Mouse (Mus musculus) heart, embryonic 16.5 days (tissue): ENCODE data around the gene Adap1. TPM values are rescaled to one million over a fixed set of nuclear protein-coding genes. Genes with fewer than 3 reads are reported as not detected.

Experiments used
- ATAC-seq: fragments of 200-750 bp; cut with Nextera tagmentation; replicated peaks from 2 replicates; pipeline ENCODE4 v1.8.0; 2017; ENCODE audit warnings: moderate number of reproducible peaks; ENCODE audit not compliant: insufficient read depth, low FRiP score; ENCODE audit errors: extremely low read depth
- H3K27ac ChIP-seq: fragments of 300-500 bp; sonication (generic); 2 replicates; pipeline ENCODE4 v1.5.1; 2014; ENCODE audit warnings: mild to moderate bottlenecking, low read length, control low read depth, moderate library complexity
- H3K27me3 ChIP-seq: fragments of 300-500 bp; sonication (generic); 2 replicates; pipeline ENCODE4 v1.6.1; 2014; ENCODE audit warnings: low read length, mixed read lengths; ENCODE audit not compliant: control insufficient read depth, insufficient read depth
- H3K36me3 ChIP-seq: fragments of 300-500 bp; sonication (generic); 2 replicates; pipeline ENCODE4 v1.6.1; 2014; ENCODE audit not compliant: control insufficient read depth, insufficient read depth
- H3K4me1 ChIP-seq: fragments of 300-500 bp; sonication (generic); 2 replicates; pipeline ENCODE4 v1.6.1; 2014; ENCODE audit warnings: low read length, mixed read lengths; ENCODE audit not compliant: control insufficient read depth, insufficient read depth
- H3K4me2 ChIP-seq: fragments of 300-500 bp; sonication (generic); 2 replicates; pipeline ENCODE4 v1.6.1; 2014; ENCODE audit warnings: low read depth, mild to moderate bottlenecking, control low read depth, low read length
- H3K4me3 ChIP-seq: fragments of 300-500 bp; sonication (generic); 2 replicates; pipeline ENCODE4 v1.5.1; 2014; ENCODE audit warnings: mild to moderate bottlenecking, control low read depth, low read length
- H3K9ac ChIP-seq: fragments of 300-500 bp; sonication (generic); 2 replicates; pipeline ENCODE4 v1.6.1; 2014; ENCODE audit warnings: low read length, control low read depth
- H3K9me3 ChIP-seq: fragments of 300-500 bp; sonication (generic); replicated peaks from 2 replicates; pipeline ENCODE4 v1.6.1; 2016; ENCODE audit warnings: low read length; ENCODE audit not compliant: control insufficient read depth
- WGBS: fragments of 180-500 bp; shearing (Covaris S2); extraction: QIAGEN DNeasy Blood & Tissue Kit; methylation state at CpG from one replicate; pipeline ENCODE4 v1.1.7; 2014; 5-methylcytosine and 5-hydroxymethylcytosine counted together
- polyA plus RNA-seq: library from polyadenylated mRNA; unstranded; fragments of >200 nt; fragmentation: Nextera tagmentation; extraction: Ambion mirVana; gene quantifications from 2 replicates; pipeline ENCODE4 v1.2.1, GENCODE M21; 2015

Gene Adap1
- polyA plus RNA-seq, 1 experiment from 2014 or later = 0.59 TPM

- Histone ChIP-seq H3K9me3 (no peaks in the 10 kb centered on the region), H3K4me2 (no peak overlapping the region), H3K27ac (peak overlapping the region; percentile 47), H3K9ac (0 out of 2 replicates have a peak overlapping the region, but pooled peaks have one; percentile 2), H3K36me3 (no peaks in the 10 kb centered on the region; the same call in 1 of the 2 replicates), H3K4me1 (peaks cover 73% of the 10 kb centered on the region), H3K4me3 (no peak overlapping the region), H3K27me3 (no peaks in the 10 kb centered on the region)
- ATAC-seq = no peak
- WGBS = 54% methylated on average over 6 of the region's 6 CpGs
Measured at GRCm38 (mm10) chr5:139255777-139256176, 69.6 kb downstream of the Adap1 start.

DNA sequence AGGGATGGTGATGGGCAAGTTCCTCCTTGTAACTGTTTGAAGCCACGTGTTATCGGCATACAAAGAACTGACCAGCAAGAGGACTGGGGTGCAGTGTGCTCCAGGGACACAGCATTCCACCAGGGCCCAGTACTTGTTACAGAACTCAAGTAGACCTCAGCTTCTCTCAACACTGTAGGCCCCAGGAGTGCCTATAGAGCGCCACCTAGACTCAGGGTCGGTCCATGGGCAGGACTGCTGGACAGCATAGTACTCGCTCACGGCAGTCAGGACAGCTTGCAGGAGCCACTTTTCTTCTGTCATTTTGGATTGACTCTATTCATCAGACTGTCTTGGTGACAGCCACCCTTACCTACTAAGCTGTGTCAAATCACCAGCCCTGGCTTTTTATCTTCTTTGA lies 70.5 kb downstream of the Adap1 start:
- WGBS = 79% methylated on average over 6 of the region's 6 CpGs
- no peak overlapping the region for H3K4me3 ChIP-seq
- no peak overlapping the region; the same call in 1 of the 2 replicates for H3K27ac ChIP-seq
- no peak overlapping the region for H3K9ac ChIP-seq
- H3K4me2 ChIP-seq = peak overlapping the region; percentile 10; the same call in 1 of the 2 replicates
- H3K9me3 ChIP-seq = no peaks in the 10 kb centered on the region
- no peak for ATAC-seq
- no peaks in the 10 kb centered on the region for H3K27me3 ChIP-seq
- H3K4me1 ChIP-seq = peaks cover 69% of the 10 kb centered on the region
- 0 out of 2 replicates have a peak, but pooled peaks cover 2% of the 10 kb centered on the region for H3K36me3 ChIP-seq

GRCm38 (mm10) chr5:139253301-139253741 lies 72.1 kb downstream of the Adap1 start:
- ATAC-seq = no peak
- H3K9me3 ChIP-seq = no peaks in the 10 kb centered on the region
- H3K36me3 ChIP-seq = peaks cover 9% of the 10 kb centered on the region; the same call in 1 of the 2 replicates
- peaks cover 54% of the 10 kb centered on the region for H3K4me1 ChIP-seq
- peak overlapping the region; percentile 94 for H3K4me2 ChIP-seq
- H3K4me3 ChIP-seq = peak overlapping the region; percentile 66
- no peaks in the 10 kb centered on the region for H3K27me3 ChIP-seq
- H3K27ac ChIP-seq = peak overlapping the region; percentile 90
- H3K9ac ChIP-seq = peak overlapping the region; percentile 93
- 1% methylated on average over 6 of the region's 6 CpGs for WGBS

DNA sequence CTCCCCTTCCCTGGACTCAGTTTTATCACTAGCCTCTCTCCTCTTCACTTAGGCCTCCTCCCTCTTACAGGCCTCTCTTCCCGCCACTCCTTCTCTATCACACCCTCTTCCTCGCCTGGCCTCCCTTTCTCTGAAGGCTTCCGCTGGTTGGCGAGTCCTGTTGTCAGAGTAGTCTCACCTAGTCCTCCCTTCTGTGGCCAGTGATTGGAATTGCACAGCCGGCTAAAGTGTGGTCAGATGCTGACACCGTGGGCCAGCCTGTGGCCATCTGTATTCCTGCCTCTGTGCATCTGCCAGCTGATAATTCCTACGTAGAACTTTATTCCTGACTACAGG lies 72.5 kb downstream of the Adap1 start:
- WGBS = 0% methylated on average over 7 of the region's 7 CpGs
- H3K9ac ChIP-seq = peak overlapping the region; percentile 93
- H3K27me3 ChIP-seq = no peaks in the 10 kb centered on the region
- H3K4me3 ChIP-seq = peak overlapping the region; percentile 66
- H3K36me3 ChIP-seq = peaks cover 14% of the 10 kb centered on the region; the same call in 1 of the 2 replicates
- ATAC-seq = peak; percentile 6
- H3K27ac ChIP-seq = peak overlapping the region; percentile 90
- no peaks in the 10 kb centered on the region for H3K9me3 ChIP-seq
- H3K4me2 ChIP-seq = peak overlapping the region; percentile 94
- peaks cover 49% of the 10 kb centered on the region for H3K4me1 ChIP-seq

DNA sequence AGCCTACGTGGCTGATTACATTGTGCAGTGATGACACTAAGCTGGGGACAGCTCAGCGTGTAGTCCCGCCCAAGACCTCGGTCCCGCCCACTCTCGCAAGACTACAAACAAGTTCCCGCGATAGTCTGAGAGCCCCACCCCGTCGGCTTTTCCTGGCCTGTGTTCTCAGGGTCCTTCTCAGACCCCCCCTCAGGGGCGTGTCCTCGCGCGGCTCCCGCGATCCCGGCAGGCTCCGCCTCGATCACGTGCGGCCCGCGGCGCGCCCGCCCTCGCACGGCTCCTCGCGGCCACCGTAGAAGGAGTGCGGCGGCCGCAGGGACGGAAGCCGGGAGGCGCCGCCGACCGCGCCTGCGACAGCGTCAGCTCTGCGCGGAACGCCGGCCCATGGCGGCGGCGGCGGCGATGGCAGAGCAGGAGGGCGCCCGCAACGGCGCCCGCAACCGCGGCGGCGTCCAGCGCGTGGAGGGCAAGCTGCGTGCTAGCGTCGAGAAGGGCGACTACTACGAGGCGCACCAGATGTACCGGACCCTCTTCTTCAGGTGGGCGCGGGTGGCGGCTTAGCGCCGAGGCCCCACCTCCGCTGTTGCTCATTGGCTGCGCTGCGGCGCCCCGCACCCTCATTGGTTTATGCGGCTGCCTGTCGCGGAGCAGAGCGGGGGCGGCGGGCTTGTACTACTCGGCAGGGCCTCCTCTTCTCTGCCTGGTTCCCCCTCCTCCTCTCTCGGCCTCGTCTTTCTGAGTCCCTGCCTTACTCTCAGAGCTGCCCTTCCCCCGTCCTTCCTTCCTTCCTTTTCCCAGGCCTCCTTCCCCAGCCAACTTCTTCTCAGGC lies 73.1 kb downstream of the Adap1 start, which contains the start of gene Get4:
Get4 (plus strand) TSS at position 244 of the 829 bp plus-strand sequence.
- peak; percentile 92 for ATAC-seq
- H3K4me1 ChIP-seq = peaks cover 45% of the 10 kb centered on the region
- peak within 1 kb of the TSS; percentile 94 for H3K4me2 ChIP-seq
- no peaks in the 10 kb centered on the region for H3K9me3 ChIP-seq
- WGBS = under 1% methylated on average over 83 of the region's 90 CpGs
- H3K36me3 ChIP-seq = peaks cover 20% of the 10 kb centered on the region
- peak within 1 kb of the TSS; percentile 66 for H3K4me3 ChIP-seq
- H3K27ac ChIP-seq = peak within 1 kb of the TSS; percentile 90
- no peaks in the 10 kb centered on the region for H3K27me3 ChIP-seq
- H3K9ac ChIP-seq = peak within 1 kb of the TSS; percentile 93

GRCm38 (mm10) chr5:139251736-139252080 lies 73.7 kb downstream of the Adap1 start:
- Histone ChIP-seq H3K4me1 (peaks cover 40% of the 10 kb centered on the region), H3K36me3 (peaks cover 25% of the 10 kb centered on the region), H3K9ac (peak overlapping the region; percentile 76), H3K27me3 (no peaks in the 10 kb centered on the region), H3K27ac (peak overlapping the region; percentile 79), H3K4me2 (peak overlapping the region; percentile 94), H3K9me3 (no peaks in the 10 kb centered on the region), H3K4me3 (peak overlapping the region; percentile 66)
- no peak for ATAC-seq
- 0% methylated on average over 8 of the region's 8 CpGs for WGBS

DNA sequence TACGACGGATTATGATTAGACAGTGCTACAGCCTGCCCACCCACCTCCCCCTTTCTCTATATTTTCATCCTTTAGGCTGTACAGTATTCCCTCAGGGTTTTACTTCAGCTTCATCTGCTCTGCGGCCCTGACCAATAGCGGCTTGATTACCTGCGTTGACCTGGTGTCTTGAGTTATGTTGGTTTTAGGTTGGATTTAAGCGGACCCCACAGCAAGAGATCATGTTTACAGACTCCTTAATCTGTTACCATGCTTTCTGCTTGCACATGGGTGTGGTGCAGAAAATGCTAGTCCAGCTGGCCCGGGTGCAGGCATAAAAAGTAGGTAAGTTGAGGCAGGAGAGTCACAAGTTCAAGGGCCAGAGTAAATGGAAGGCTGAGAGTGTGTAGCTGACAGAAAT lies 74.1 kb downstream of the Adap1 start:
- Histone ChIP-seq H3K27ac (peak overlapping the region; percentile 79), H3K9ac (peak overlapping the region; percentile 76), H3K4me3 (peak overlapping the region; percentile 66), H3K4me2 (peak overlapping the region; percentile 94), H3K9me3 (no peaks in the 10 kb centered on the region), H3K27me3 (no peaks in the 10 kb centered on the region), H3K36me3 (peaks cover 30% of the 10 kb centered on the region), H3K4me1 (peaks cover 36% of the 10 kb centered on the region)
- 78% methylated on average over 7 of the region's 7 CpGs for WGBS
- ATAC-seq = no peak

GRCm38 (mm10) chr5:139248846-139249245 lies 76.6 kb downstream of the Adap1 start:
- H3K27ac ChIP-seq = no peak overlapping the region
- no peak overlapping the region for H3K9ac ChIP-seq
- no peak overlapping the region for H3K4me2 ChIP-seq
- peaks cover 15% of the 10 kb centered on the region for H3K4me1 ChIP-seq
- H3K27me3 ChIP-seq = no peaks in the 10 kb centered on the region
- no peak for ATAC-seq
- no peaks in the 10 kb centered on the region for H3K9me3 ChIP-seq
- no peak overlapping the region for H3K4me3 ChIP-seq
- peaks cover 42% of the 10 kb centered on the region for H3K36me3 ChIP-seq
- WGBS = 69% methylated on average over 3 of the region's 3 CpGs

GRCm38 (mm10) chr5:139247767-139248166 lies 77.7 kb downstream of the Adap1 start:
- peaks cover 42% of the 10 kb centered on the region for H3K36me3 ChIP-seq
- 59% methylated on average over 3 of the region's 3 CpGs for WGBS
- no peaks in the 10 kb centered on the region for H3K9me3 ChIP-seq
- H3K27me3 ChIP-seq = no peaks in the 10 kb centered on the region
- H3K4me1 ChIP-seq = peaks cover 13% of the 10 kb centered on the region; the same call in 1 of the 2 replicates
- no peak overlapping the region for H3K9ac ChIP-seq
- H3K27ac ChIP-seq = no peak overlapping the region
- no peak overlapping the region for H3K4me3 ChIP-seq
- H3K4me2 ChIP-seq = no peak overlapping the region
- ATAC-seq = no peak
